Mouse (Mus musculus): ENCODE data around the gene Mdm2.

Mdm2 gene

GRCm38 (mm10) chr10:117696827-117697560 lies 13.6 kb downstream of the Mdm2 start:
- DNase-seq (ENCODE audit: low spot score), result no peak

- DNase-seq (ENCODE audit: low spot score), result no peak
Measured at GRCm38 (mm10) chr10:117696021-117696826, 14.3 kb downstream of the Mdm2 start.

- DNase-seq (ENCODE audit: low spot score), result no peak
Measured at GRCm38 (mm10) chr10:117695605-117696004, 15.0 kb downstream of the Mdm2 start.

GRCm38 (mm10) chr10:117695027-117695426 lies 15.5 kb downstream of the Mdm2 start:
- no peak for DNase-seq (ENCODE audit: low spot score)

DNA sequence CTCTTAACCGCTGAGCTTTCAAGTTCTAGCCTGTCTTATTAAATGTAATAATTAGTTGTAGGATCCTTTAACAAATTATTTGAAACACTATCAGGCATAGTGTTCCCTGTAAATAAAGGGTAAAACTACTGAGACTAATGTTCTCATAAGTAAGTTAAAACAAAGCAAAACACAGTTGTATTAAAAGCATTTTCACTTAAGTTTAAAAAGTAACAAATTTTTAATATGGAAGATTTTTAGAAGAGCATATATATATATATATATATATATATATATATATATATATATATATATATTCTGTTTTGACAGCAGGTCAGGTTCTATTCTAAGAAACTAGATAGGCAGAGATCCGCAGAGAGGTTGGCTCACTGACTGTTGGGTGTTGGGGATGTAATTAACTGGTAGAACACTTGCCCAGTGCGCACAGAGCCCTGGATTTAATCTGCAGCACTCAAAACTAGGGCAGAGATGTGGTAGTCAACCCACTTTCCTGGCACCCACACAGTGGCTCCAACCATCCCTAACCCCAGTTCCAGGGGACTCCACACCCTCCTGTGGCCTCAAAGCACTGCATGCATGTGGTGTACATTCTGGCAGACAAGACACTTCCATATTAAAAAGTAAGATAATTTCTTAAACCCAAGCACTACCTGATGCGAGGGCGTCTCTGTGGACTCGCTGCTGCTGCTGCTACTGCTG lies 16.2 kb downstream of the Mdm2 start:
- no peak for DNase-seq (ENCODE audit: low spot score)

GRCm38 (mm10) chr10:117692953-117693352 lies 17.6 kb downstream of the Mdm2 start:
- DNase-seq (ENCODE audit: low spot score), result no peak

DNA sequence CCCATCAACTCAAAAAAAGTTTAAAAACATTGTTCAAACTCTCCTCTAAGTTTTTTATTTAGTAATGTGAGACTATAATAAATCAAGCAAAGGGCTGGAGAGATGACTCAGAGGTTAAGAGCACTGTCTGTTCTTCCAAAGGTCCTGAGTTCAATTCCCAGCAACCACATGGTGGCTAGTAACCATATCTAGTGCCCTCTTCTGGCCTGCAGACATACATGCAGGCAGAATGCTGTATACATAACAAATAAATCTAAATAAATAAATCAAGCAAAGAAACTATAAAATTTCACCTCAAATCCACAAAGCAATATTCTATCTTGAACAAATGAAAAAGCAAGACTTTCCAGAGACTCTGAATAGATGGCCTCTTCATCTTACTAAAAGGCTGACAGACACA lies 18.4 kb downstream of the Mdm2 start:
- DNase-seq (ENCODE audit: low spot score), result no peak

DNA sequence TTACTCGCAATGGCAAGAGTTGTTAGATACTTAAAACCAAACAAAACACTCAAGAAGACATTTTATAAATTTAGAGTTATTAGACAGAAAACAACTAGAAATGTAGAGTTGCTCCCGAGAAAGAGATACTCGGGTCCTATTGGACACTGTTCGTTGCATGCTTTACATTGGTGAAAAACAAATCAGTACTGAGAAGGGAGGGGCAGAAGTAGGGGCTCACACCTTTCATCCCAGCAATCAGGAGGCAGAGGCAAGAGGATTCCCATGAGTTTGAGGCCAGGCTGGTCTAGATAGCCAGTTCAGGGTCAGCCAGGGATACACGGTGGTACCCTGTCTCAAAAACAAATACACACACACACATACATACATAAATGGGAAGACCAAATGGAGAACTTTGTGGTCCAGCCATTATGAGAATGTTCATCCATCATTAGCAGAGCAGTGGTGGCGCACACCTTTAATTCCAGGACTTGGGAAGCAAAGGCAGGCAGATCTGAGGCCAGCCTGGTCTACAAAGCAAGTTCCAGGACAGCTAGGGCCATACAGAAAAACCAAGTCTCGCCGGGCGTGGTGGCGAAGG lies 19.1 kb downstream of the Mdm2 start:
- no peak for DNase-seq (ENCODE audit: low spot score)

DNA sequence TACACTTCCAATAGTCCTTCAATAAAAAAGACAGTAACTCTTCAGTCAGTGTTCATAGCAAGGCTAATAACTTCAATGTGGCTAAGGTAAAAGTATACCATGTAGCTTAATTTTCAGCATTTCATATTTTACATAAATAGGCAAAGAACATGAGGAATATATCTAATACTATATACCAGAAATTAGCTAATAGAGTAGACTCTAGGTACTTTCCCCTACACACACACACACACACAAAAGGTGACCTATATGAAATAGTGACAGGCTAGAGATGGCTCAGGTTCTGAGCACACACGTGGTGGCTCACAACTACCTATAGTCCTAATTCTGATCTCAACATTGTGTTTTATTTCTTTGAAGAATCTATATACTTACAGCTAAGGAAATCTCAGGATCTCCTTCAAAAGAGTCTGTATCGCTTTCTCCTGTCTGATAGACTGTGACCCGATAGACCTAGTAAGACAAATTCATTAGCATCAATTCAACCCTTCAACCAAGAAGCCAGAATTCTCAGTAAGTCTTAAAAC lies 19.7 kb downstream of the Mdm2 start:
- DNase-seq (ENCODE audit: low spot score), result no peak

- DNase-seq (ENCODE audit: low spot score), result no peak
Measured at GRCm38 (mm10) chr10:117690101-117690352, 20.5 kb downstream of the Mdm2 start.

GRCm38 (mm10) chr10:117689297-117690100 lies 21.1 kb downstream of the Mdm2 start:
- DNase-seq (ENCODE audit: low spot score), result no peak

- no peak for DNase-seq (ENCODE audit: low spot score)
Measured at GRCm38 (mm10) chr10:117688204-117689151, 22.1 kb downstream of the Mdm2 start.

DNA sequence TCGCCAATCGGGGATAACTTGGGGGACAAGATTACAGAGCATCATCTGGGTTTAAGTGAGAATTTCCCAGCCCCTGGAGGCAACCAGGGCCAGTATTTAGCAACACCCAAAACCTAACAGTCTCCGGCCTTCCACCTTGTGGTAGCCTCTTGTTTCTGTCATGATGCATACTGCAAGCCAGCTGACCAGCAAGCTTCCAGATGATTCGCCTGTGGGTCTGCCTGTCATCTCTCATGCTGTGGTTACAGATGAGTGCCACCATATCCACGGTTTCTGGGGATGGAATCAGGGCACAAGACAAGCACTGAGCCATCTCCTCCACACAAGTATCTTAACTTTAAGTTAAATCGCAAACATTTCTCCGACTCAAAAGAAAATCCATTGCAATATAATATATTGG lies 23.0 kb downstream of the Mdm2 start:
- DNase-seq (ENCODE audit: low spot score), result no peak

- DNase-seq (ENCODE audit: low spot score), result no peak
Measured at GRCm38 (mm10) chr10:117687018-117687417, 23.5 kb downstream of the Mdm2 start.

DNA sequence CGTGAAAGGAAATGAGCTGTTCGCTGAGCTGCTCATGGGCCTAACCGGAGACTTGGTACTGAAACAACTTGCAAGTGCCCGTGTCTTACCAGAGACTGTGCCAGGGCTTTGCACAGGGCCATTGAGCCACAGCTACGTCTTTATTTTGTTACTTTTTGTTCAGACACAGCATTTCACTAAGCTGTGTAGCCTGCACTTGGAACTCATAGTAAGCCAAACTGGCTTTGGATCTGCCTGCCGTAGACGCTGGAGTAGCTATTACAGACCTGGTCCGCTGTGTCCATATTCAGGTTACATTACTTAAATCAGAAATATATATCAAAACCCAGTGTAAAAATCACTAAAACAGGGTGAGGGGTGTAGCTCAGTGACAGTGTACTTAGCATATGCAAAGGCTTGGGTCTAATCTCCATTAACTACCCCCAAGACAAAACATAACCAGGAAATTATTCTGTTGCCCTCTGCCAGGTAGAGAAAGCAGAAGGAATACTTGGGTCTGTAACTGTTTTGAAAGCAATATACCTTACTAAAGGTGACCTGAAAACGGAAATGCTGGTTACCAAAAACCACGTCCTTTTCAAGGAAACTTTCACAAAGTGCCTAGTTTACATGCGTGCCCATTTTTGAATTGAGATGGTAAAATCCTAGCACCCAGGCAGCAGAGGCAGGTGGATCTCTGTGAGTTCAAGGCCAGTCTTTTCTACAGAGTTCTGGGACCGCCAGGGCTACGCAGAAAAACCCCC lies 24.5 kb downstream of the Mdm2 start:
- DNase-seq (ENCODE audit: low spot score), result no peak

- no peak for DNase-seq (ENCODE audit: low spot score)
Measured at GRCm38 (mm10) chr10:117685171-117685848, 25.2 kb downstream of the Mdm2 start.

- DNase-seq (ENCODE audit: low spot score), result no peak
Measured at GRCm38 (mm10) chr10:117684298-117685170, 26.0 kb downstream of the Mdm2 start.

GRCm38 (mm10) chr10:117683734-117684037 lies 26.9 kb downstream of the Mdm2 start:
- DNase-seq (ENCODE audit: low spot score), result no peak

Measured in MN1 (cell line).